Mouse (Mus musculus): ENCODE results near the gene Lag3.

DNA sequence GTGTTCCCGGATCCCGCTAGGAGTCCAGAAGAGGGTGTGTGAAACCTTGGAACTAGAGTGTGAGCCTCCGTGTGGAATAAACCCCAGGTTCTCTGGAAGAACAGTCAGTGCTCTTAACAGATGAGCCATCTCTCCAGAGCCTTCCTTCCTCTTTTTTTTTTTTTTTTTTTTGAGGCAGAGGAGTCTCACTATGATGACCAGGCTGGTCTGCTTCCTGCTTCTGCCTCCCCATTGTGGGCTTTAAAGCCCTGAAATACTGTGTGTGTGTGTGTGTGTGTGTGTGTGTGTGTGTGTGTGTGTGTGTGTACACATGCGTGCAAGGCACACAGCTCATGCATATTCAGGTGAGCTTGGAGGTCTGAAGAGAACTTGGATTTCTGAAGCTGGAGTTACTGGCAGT, 10.0 kb upstream of the Lag3 start:
- no peak for TF ChIP-seq CTCF (IDR thresholded peaks at IDR 0.05; ENCODE audit: insufficient read depth, low read length)
- no peak for TF ChIP-seq POLR2A (IDR thresholded peaks at IDR 0.05; ENCODE audit: borderline replicate concordance, extremely low read depth, low read depth, low read length)
